Mouse (Mus musculus) urinary bladder, postnatal 0 days (tissue): ENCODE measurements around the gene Mfrp. TPM values are rescaled to one million over a fixed set of nuclear protein-coding genes. Genes with fewer than 3 reads are reported as not detected.

Experiments used
- polyA plus RNA-seq: library from polyadenylated mRNA; unstranded; fragments of >200 nt; fragmentation: Nextera tagmentation; extraction: Ambion mirVana; gene quantifications from 2 replicates; pipeline ENCODE4 v1.2.1, GENCODE M21; 2015

The Mfrp gene
- polyA plus RNA-seq: not detected in 2 replicates

GRCm38 (mm10) chr9:44101490-44101889 is at the start of gene Mfrp:
TSS of gene Mfrp (plus strand) at chr9:44101729.

DNA sequence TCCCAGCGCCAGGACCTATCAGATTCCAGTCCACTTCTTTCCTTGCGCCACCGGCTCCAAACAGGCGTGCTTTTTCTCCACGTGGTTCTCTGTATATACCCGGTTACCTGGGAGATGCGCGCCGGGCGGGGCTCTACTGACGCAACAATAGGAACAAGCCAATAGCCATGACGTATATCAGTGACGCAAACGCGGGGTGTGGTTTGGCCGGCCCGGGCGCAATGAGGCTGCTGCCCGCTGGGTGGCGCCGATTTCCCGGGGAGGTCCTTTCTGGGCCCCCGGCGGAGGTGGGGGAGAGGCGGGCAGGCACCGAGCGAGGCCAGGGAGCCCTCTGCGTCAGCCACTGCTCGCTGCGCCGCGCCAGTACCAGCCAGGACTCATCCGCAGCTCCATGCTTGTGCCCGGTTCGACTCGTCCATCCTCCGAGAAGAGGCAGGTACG is 34.7 kb upstream of the Mfrp start, which contains the start of gene Usp2:
TSS of gene Usp2 (plus strand) at position 237 of the 441 bp plus-strand sequence.

DNA sequence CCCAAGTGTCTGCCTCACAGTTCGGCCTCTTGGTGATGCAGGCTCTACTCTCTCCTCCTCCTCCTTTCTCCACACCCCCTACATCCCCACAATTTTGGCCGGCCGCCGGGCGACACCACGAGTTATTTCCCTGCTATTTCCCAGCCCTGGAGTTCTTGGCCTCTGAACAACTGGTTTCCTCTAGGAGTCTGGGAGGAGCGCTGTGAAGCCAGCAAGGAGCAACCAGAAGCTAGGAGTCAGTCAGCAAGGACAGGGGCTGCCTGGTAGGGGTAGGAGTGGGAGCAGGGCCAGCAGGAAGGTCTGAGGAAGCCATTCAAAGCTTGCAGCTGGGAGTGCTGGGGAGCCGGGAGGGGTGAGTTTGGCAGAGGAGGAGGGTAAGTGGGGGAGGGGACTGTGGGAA is 5.6 kb downstream of the Mfrp start, which contains the start of gene C1qtnf5:
TSS of gene C1qtnf5 (plus strand) at position 136 of the 400 bp plus-strand sequence.

DNA sequence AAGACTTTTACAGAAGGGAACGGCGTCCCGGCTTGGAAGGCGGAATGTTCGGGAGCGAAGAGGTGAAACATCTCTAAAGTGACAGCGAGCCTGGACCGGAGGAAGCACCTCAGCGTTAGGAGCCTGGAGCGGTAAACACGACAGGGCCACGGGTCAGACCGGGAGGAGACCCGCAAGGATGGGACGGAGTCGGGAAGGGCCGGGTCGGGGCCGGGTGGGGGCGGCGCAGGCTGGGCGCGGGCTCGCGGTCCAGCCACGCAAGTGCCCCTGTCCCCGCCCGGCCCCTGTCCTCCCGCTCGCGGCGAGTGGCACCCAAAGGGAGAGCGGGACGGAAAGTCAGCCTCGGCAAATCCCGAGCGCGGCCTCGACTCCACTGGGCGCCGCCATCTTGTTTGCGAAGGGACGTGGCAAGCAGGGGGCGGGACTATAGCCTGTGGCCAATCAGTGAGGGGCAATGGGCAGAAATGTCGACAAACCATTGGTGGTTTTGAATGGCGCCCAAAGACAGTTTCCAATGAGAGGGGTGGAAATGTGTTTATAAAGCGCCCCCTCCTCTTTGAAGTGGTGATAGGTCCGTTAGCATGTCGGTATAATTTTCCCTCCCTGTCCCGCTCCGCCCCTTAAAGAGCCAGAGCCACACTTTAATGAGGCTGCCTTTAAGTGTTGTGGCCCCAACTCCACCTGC is 11.7 kb downstream of the Mfrp start, which contains the start of the genes Gm49380 and Rnf26:
TSS of gene Gm49380 (minus strand) at position 396 of the 685 bp plus-strand sequence.
TSS of gene Rnf26 (minus strand) at position 413 of the 685 bp plus-strand sequence.

GRCm38 (mm10) chr9:44134101-44134850 is 32.7 kb downstream of the Mfrp start, which contains the start of gene Mcam:
TSS of gene Mcam (plus strand) at chr9:44134469.

Other genes starting within 250 kb of the Mfrp start
- 18.1 and 21.7 TPM in 2 replicates for gene Thy1, start 58.3 kb upstream of the Mfrp start, polyA plus RNA-seq
- gene Usp2, start 34.7 kb upstream of the Mfrp start, polyA plus RNA-seq: 5.5 and 5.7 TPM in 2 replicates
- 7.2 and 7.8 TPM in 2 replicates for gene C1qtnf5, start 5.5 kb downstream of the Mfrp start, polyA plus RNA-seq
- gene Gm49380, start 11.8 kb downstream of the Mfrp start, polyA plus RNA-seq: not detected in 2 replicates
- gene Rnf26, start 11.8 kb downstream of the Mfrp start, polyA plus RNA-seq: 27.9 and 28.3 TPM in 2 replicates
- gene Mcam, start 32.7 kb downstream of the Mfrp start, polyA plus RNA-seq: 88.6 and 96.6 TPM in 2 replicates
- 7.7 and 7.9 TPM in 2 replicates for gene Cbl, start 132.3 kb downstream of the Mfrp start, polyA plus RNA-seq
- not detected in 2 replicates for gene Ccdc153, start 138.9 kb downstream of the Mfrp start, polyA plus RNA-seq
- not detected in 2 replicates for gene Pdzd3, start 149.7 kb downstream of the Mfrp start, polyA plus RNA-seq
- 11.7 and 13.2 TPM in 2 replicates for gene Nlrx1, start 166.9 kb downstream of the Mfrp start, polyA plus RNA-seq
- gene Abcg4, start 186.9 kb downstream of the Mfrp start, polyA plus RNA-seq: 1.2 and 1.5 TPM in 2 replicates
- 9.8 and 10.6 TPM in 2 replicates for gene Hinfp, start 203.9 kb downstream of the Mfrp start, polyA plus RNA-seq
- 9.5 and 10.0 TPM in 2 replicates for gene C2cd2l, start 218.6 kb downstream of the Mfrp start, polyA plus RNA-seq
- 20.0 and 21.4 TPM in 2 replicates for gene Dpagt1, start 224.3 kb downstream of the Mfrp start, polyA plus RNA-seq
- gene H2afx, start 233.0 kb downstream of the Mfrp start, polyA plus RNA-seq: 62.3 and 83.5 TPM in 2 replicates
- 55.1 and 55.2 TPM in 2 replicates for gene Hmbs, start 242.5 kb downstream of the Mfrp start, polyA plus RNA-seq